Mouse (Mus musculus): Measurements from ENCODE around the gene Sirt3. TPM values are rescaled to one million over a fixed set of nuclear protein-coding genes. Genes with fewer than 3 reads are reported as not detected.

Gene Sirt3
- polyA plus RNA-seq, 1 experiment from 2014 or later, result 28.4 TPM

GRCm38 (mm10) chr7:140840750-140841735 lies 41.1 kb downstream of the Sirt3 start:
- Histone ChIP-seq H3K9me3 (no peaks in the 10 kb centered on the region), H3K27ac (no peak overlapping the region), H3K4me3 (no peak overlapping the region), H3K4me1 (peaks cover 10% of the 10 kb centered on the region), H3K27me3 (ENCODE audit: poor library complexity, severe bottlenecking) (peaks cover 42% of the 10 kb centered on the region), H3K36me3 (replicated peaks) (no peaks in the 10 kb centered on the region)
- no peak for DNase-seq (ENCODE audit: extremely low spot score, low spot score)
- WGBS, result 41% methylated on average over 19 of the region's 19 CpGs

- no peak overlapping the region for H3K4me3 ChIP-seq
- H3K27ac ChIP-seq, result no peak overlapping the region
- H3K36me3 ChIP-seq (replicated peaks), result no peaks in the 10 kb centered on the region
- 76% methylated on average over 5 of the region's 5 CpGs for WGBS
- no peaks in the 10 kb centered on the region for H3K9me3 ChIP-seq
- no peak for DNase-seq (ENCODE audit: extremely low spot score, low spot score)
- peaks cover 11% of the 10 kb centered on the region; the same call in 1 of the 2 replicates for H3K4me1 ChIP-seq
- peaks cover 46% of the 10 kb centered on the region for H3K27me3 ChIP-seq (ENCODE audit: poor library complexity, severe bottlenecking)
Observed at GRCm38 (mm10) chr7:140839556-140839955, 42.6 kb downstream of the Sirt3 start.

GRCm38 (mm10) chr7:140836243-140837115 lies 45.6 kb downstream of the Sirt3 start:
- H3K4me1 ChIP-seq, result peaks cover 11% of the 10 kb centered on the region; the same call in 1 of the 2 replicates
- peaks cover 19% of the 10 kb centered on the region for H3K27me3 ChIP-seq (ENCODE audit: poor library complexity, severe bottlenecking)
- no peaks in the 10 kb centered on the region for H3K9me3 ChIP-seq
- no peak overlapping the region for H3K4me3 ChIP-seq
- H3K36me3 ChIP-seq (replicated peaks), result no peaks in the 10 kb centered on the region
- H3K27ac ChIP-seq, result no peak overlapping the region
- no peak for DNase-seq (ENCODE audit: extremely low spot score, low spot score)
- 88% methylated on average over 9 of the region's 9 CpGs for WGBS

- WGBS, result 73% methylated on average over 2 of the region's 2 CpGs
- Histone ChIP-seq H3K27ac (peak overlapping the region; percentile 2; the same call in 1 of the 2 replicates), H3K4me3 (no peak overlapping the region), H3K4me1 (peaks cover 11% of the 10 kb centered on the region; the same call in 1 of the 2 replicates), H3K9me3 (no peaks in the 10 kb centered on the region), H3K36me3 (replicated peaks) (no peaks in the 10 kb centered on the region), H3K27me3 (ENCODE audit: poor library complexity, severe bottlenecking) (peaks cover 11% of the 10 kb centered on the region; the same call in 1 of the 2 replicates)
- no peak for DNase-seq (ENCODE audit: extremely low spot score, low spot score)
Observed at GRCm38 (mm10) chr7:140835758-140836087, 46.4 kb downstream of the Sirt3 start.

GRCm38 (mm10) chr7:140834968-140835757 lies 46.9 kb downstream of the Sirt3 start, which contains the start of gene Urah:
Urah (plus strand) TSS chr7:140835018.
- DNase-seq (ENCODE audit: extremely low spot score, low spot score), result no peak
- WGBS, result 41% methylated on average over 20 of the region's 20 CpGs
- H3K4me1 ChIP-seq, result peaks cover 11% of the 10 kb centered on the region; the same call in 1 of the 2 replicates

GRCm38 (mm10) chr7:140833341-140833740 lies 48.8 kb downstream of the Sirt3 start:
- 90% methylated on average over 4 of the region's 4 CpGs for WGBS
- Histone ChIP-seq H3K27ac (no peak overlapping the region), H3K27me3 (ENCODE audit: poor library complexity, severe bottlenecking) (peaks cover 3% of the 10 kb centered on the region; the same call in 1 of the 2 replicates), H3K4me3 (no peak overlapping the region), H3K36me3 (replicated peaks) (no peaks in the 10 kb centered on the region), H3K9me3 (no peaks in the 10 kb centered on the region), H3K4me1 (peaks cover 11% of the 10 kb centered on the region; the same call in 1 of the 2 replicates)
- no peak for DNase-seq (ENCODE audit: extremely low spot score, low spot score)

More at GRCm38 (mm10) chr7:140834968-140835757, 46.9 kb downstream of the Sirt3 start, which contains the start of gene Urah:
- H3K27ac ChIP-seq, result peak within 1 kb of the TSS; percentile 2; the same call in 1 of the 2 replicates
- H3K4me3 ChIP-seq, result no peak within 1 kb of the TSS
- H3K9me3 ChIP-seq, result no peaks in the 10 kb centered on the region
- H3K36me3 ChIP-seq (replicated peaks), result no peaks in the 10 kb centered on the region
- H3K27me3 ChIP-seq (ENCODE audit: poor library complexity, severe bottlenecking), result peaks cover 6% of the 10 kb centered on the region; the same call in 1 of the 2 replicates

GRCm38 (mm10) chr7:140831447-140831846 lies 50.7 kb downstream of the Sirt3 start:
- Histone ChIP-seq H3K36me3 (replicated peaks) (no peaks in the 10 kb centered on the region), H3K9me3 (no peaks in the 10 kb centered on the region), H3K4me1 (peaks cover 11% of the 10 kb centered on the region; the same call in 1 of the 2 replicates), H3K27ac (no peak overlapping the region), H3K27me3 (ENCODE audit: poor library complexity, severe bottlenecking) (peaks cover 9% of the 10 kb centered on the region; the same call in 1 of the 2 replicates), H3K4me3 (no peak overlapping the region)
- 84% methylated on average over 6 of the region's 6 CpGs for WGBS
- DNase-seq (ENCODE audit: extremely low spot score, low spot score), result no peak

- no peaks in the 10 kb centered on the region for H3K4me1 ChIP-seq
- H3K27me3 ChIP-seq (ENCODE audit: poor library complexity, severe bottlenecking), result peaks cover 6% of the 10 kb centered on the region; the same call in 1 of the 2 replicates
- no peak for DNase-seq (ENCODE audit: extremely low spot score, low spot score)
- H3K4me3 ChIP-seq, result no peak overlapping the region
- H3K9me3 ChIP-seq, result no peaks in the 10 kb centered on the region
- H3K36me3 ChIP-seq (replicated peaks), result no peaks in the 10 kb centered on the region
- H3K27ac ChIP-seq, result no peak overlapping the region
- 40% methylated on average over 8 of the region's 8 CpGs for WGBS
Observed at GRCm38 (mm10) chr7:140828171-140828881, 53.8 kb downstream of the Sirt3 start.

GRCm38 (mm10) chr7:140822731-140823130 lies 59.4 kb downstream of the Sirt3 start:
- WGBS, result 92% methylated on average over 4 of the region's 4 CpGs
- Histone ChIP-seq H3K4me1 (peaks cover 10% of the 10 kb centered on the region), H3K9me3 (no peaks in the 10 kb centered on the region), H3K27ac (no peak overlapping the region), H3K36me3 (replicated peaks) (no peaks in the 10 kb centered on the region), H3K4me3 (no peak overlapping the region), H3K27me3 (ENCODE audit: poor library complexity, severe bottlenecking) (peaks cover 6% of the 10 kb centered on the region; the same call in 1 of the 2 replicates)
- no peak for DNase-seq (ENCODE audit: extremely low spot score, low spot score)

- H3K36me3 ChIP-seq (replicated peaks), result no peaks in the 10 kb centered on the region
- peaks cover 4% of the 10 kb centered on the region; the same call in 1 of the 2 replicates for H3K27me3 ChIP-seq (ENCODE audit: poor library complexity, severe bottlenecking)
- peaks cover 10% of the 10 kb centered on the region for H3K4me1 ChIP-seq
- peak within 1 kb of the TSS; percentile 83 for H3K27ac ChIP-seq
- H3K9me3 ChIP-seq, result no peaks in the 10 kb centered on the region
- WGBS, result under 1% methylated on average over 21 of the region's 21 CpGs
- peak; percentile 67 for DNase-seq (ENCODE audit: extremely low spot score, low spot score)
- peak within 1 kb of the TSS; percentile 69 for H3K4me3 ChIP-seq
Observed at GRCm38 (mm10) chr7:140821653-140822329, 60.3 kb downstream of the Sirt3 start, which contains the start of gene Zfp941. Zfp941 (minus strand) TSS chr7:140822178.

- no peaks in the 10 kb centered on the region for H3K36me3 ChIP-seq (replicated peaks)
- peak overlapping the region; percentile 83 for H3K27ac ChIP-seq
- H3K9me3 ChIP-seq, result no peaks in the 10 kb centered on the region
- H3K4me3 ChIP-seq, result peak overlapping the region; percentile 69
- 57% methylated on average over 5 of the region's 5 CpGs for WGBS
- DNase-seq (ENCODE audit: extremely low spot score, low spot score), result no peak
- peaks cover 10% of the 10 kb centered on the region for H3K4me1 ChIP-seq
- H3K27me3 ChIP-seq (ENCODE audit: poor library complexity, severe bottlenecking), result no peaks in the 10 kb centered on the region; the same call in 1 of the 2 replicates
Observed at GRCm38 (mm10) chr7:140821305-140821652, 60.8 kb downstream of the Sirt3 start.
